Mouse (Mus musculus) E14TG2a.4 (cell line): ENCODE data around the gene Plcxd2.
A peak's percentile ranks its signal among the peaks of the same experiment; 100 is the strongest.

Source experiments
- CTCF ChIP-seq: conservative IDR thresholded peaks from 2 replicates; pipeline ENCODE4 v1.5.1; 2014; ENCODE audit warnings: low read length
- NANOG ChIP-seq: IDR thresholded peaks from 2 replicates; pipeline ENCODE4 v1.6.1; 2014; ENCODE audit warnings: borderline replicate concordance, low read length, mixed read lengths
- POU5F1 ChIP-seq: IDR thresholded peaks from 2 replicates; pipeline ENCODE4 v1.6.1; 2014; ENCODE audit warnings: low read length, borderline replicate concordance

DNA sequence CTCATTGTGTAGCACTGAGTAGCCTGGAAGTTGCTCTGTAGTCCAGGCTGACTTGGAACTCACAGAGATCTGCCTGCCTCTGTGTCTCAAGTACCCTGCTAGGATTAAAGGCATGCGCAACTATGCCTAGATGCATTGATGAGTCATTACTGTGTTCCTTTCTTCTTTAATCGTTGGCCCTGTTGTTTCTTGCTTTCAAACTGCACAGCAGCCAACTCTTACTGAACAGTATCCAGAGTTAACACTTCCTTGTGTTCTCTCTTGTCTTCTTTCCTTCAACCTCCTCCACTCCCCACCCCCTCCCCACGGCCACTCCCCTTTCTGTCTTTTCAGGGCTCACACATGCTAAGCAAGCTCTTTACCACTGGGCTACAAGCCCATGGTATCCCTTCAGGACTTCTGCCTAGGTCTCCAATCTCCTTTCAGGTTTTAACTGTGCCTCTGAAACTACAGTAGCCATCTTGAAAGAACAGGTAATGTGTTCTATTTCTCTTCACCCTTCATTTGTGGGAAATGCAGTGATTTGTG lies 74.0 kb downstream of the Plcxd2 start:
- peak; percentile 32; the same call in 1 of the 2 replicates for TF ChIP-seq NANOG
- TF ChIP-seq CTCF, result no peak
- TF ChIP-seq POU5F1, result no peak
